Mouse (Mus musculus) ES-Bruce4 (cell line): Measurements from ENCODE around the gene Cdc42bpb. TPM values are rescaled to one million over a fixed set of nuclear protein-coding genes. Genes with fewer than 3 reads are reported as not detected.

Experiments
- H3K27ac ChIP-seq: 2 replicates; pipeline ENCODE4 v1.5.1; 2012; ENCODE audit warnings: low read length, inconsistent platforms; ENCODE audit not compliant: insufficient read depth
- H3K27me3 ChIP-seq: 2 replicates; pipeline ENCODE4 v1.6.1; 2012; ENCODE audit warnings: mild to moderate bottlenecking, low read length, inconsistent platforms; ENCODE audit not compliant: control insufficient read depth, poor library complexity, insufficient read depth, severe bottlenecking
- H3K36me3 ChIP-seq: 2 replicates; pipeline ENCODE4 v1.6.1; 2012; ENCODE audit warnings: inconsistent platforms, mild to moderate bottlenecking, low read length, moderate library complexity; ENCODE audit not compliant: control insufficient read depth, poor library complexity, insufficient read depth, severe bottlenecking
- H3K4me1 ChIP-seq: one replicate; pipeline ENCODE4 v1.8.1; 2011; ENCODE audit warnings: low read length; ENCODE audit not compliant: control insufficient read depth, insufficient read depth
- H3K4me3 ChIP-seq: 2 replicates; pipeline ENCODE4 v1.5.1; 2011; ENCODE audit warnings: low read depth, mild to moderate bottlenecking, low read length
- H3K9ac ChIP-seq: 2 replicates; pipeline ENCODE4 v1.6.1; 2012; ENCODE audit warnings: low read depth, mild to moderate bottlenecking, inconsistent platforms; ENCODE audit not compliant: poor library complexity, severe bottlenecking
- H3K9me3 ChIP-seq: replicated peaks from 2 replicates; pipeline ENCODE4 v1.6.1; 2012; ENCODE audit warnings: mild to moderate bottlenecking, low read length, inconsistent platforms; ENCODE audit not compliant: control insufficient read depth, poor library complexity, insufficient read depth, severe bottlenecking
- CTCF ChIP-seq: IDR thresholded peaks from one replicate; pipeline ENCODE4 v1.8.1; 2011; ENCODE audit warnings: low read depth, low read length
- EP300 ChIP-seq: IDR thresholded peaks from 2 replicates; pipeline ENCODE4 v1.6.1; 2011; ENCODE audit warnings: low read depth, low read length; ENCODE audit not compliant: insufficient read depth
- POLR2A ChIP-seq: IDR thresholded peaks from one replicate; pipeline ENCODE4 v1.8.1; 2011; ENCODE audit warnings: low read length; ENCODE audit not compliant: insufficient read depth
- polyA plus RNA-seq: library from polyadenylated mRNA; stranded (reverse); fragments of >200 nt; gene quantifications from 2 replicates; pipeline ENCODE4 v1.2.4, GENCODE M21; 2011; ENCODE audit warnings: low read depth; ENCODE audit not compliant: missing spikeins, insufficient read depth, insufficient read length

Gene Cdc42bpb
- polyA plus RNA-seq, 1 experiment, result 52.3 TPM

DNA sequence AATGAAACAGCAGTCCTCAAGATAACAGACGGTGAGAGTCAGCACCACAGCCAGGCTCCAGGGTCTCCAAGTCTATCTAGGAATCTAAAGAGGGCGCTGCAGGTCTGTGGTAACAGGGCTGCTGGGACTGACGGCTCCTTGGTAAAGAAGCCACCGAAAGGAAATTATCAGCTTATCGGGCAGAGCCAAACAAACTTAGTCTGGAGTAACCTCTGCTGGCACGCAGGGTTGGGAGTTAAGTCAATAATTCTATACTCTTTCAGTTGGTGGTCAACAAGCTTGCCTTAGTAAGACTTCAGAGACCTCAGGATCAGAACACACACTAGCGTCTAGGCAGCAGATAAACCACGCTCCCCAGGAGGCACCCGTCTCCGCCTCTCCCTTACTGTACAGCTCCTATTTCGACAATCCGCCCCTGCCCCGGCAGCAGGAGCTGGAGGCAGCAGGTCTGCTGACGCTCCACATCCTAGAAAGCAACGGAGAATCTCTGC, 39.6 kb downstream of the Cdc42bpb start:
- TF ChIP-seq CTCF, result no peak
- no peak for TF ChIP-seq POLR2A
- TF ChIP-seq EP300, result no peak
- Histone ChIP-seq H3K4me1 (no peaks in the 10 kb centered on the region), H3K27me3 (no peaks in the 10 kb centered on the region), H3K36me3 (no peaks in the 10 kb centered on the region; the same call in 1 of the 2 replicates), H3K9ac (no peak overlapping the region), H3K9me3 (no peaks in the 10 kb centered on the region), H3K27ac (no peak overlapping the region), H3K4me3 (no peak overlapping the region)

GRCm38 (mm10) chr12:111333020-111333605, 44.4 kb downstream of the Cdc42bpb start:
- H3K36me3 ChIP-seq, result no peaks in the 10 kb centered on the region; the same call in 1 of the 2 replicates
- no peak overlapping the region for H3K4me3 ChIP-seq
- H3K9me3 ChIP-seq, result no peaks in the 10 kb centered on the region
- no peaks in the 10 kb centered on the region for H3K4me1 ChIP-seq
- no peak overlapping the region for H3K27ac ChIP-seq
- H3K27me3 ChIP-seq, result no peaks in the 10 kb centered on the region
- H3K9ac ChIP-seq, result no peak overlapping the region
- TF ChIP-seq EP300 (no peak), CTCF (no peak), POLR2A (no peak)

- H3K9me3 ChIP-seq, result no peaks in the 10 kb centered on the region
- no peak overlapping the region for H3K9ac ChIP-seq
- no peaks in the 10 kb centered on the region for H3K27me3 ChIP-seq
- H3K36me3 ChIP-seq, result no peaks in the 10 kb centered on the region; the same call in 1 of the 2 replicates
- no peaks in the 10 kb centered on the region for H3K4me1 ChIP-seq
- TF ChIP-seq EP300 (no peak), CTCF (no peak), POLR2A (no peak)
- no peak overlapping the region for H3K4me3 ChIP-seq
- H3K27ac ChIP-seq, result no peak overlapping the region
Measured at GRCm38 (mm10) chr12:111332443-111332842, 45.1 kb downstream of the Cdc42bpb start.

DNA sequence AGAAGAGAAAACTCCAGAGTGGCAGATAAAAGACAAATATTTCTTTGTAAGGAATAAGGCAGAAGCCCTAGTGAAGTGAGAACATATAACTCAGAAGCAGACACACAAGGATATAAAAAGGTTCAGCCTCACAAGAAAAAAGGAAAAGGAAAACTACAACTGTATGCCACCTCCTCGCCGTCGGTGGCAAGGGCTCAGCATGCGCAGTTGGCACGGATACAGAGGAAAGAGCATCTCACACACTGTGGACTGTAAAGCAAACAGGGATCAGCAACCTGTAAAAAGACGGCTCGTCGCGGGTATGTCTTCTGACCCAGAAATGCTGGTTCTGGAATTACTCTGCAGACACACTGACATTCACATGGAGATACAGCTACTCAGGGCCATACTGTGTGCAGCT, 45.9 kb downstream of the Cdc42bpb start:
- H3K9ac ChIP-seq, result no peak overlapping the region
- H3K27ac ChIP-seq, result no peak overlapping the region
- no peak overlapping the region for H3K4me3 ChIP-seq
- no peaks in the 10 kb centered on the region for H3K9me3 ChIP-seq
- TF ChIP-seq POLR2A (no peak), EP300 (no peak), CTCF (no peak)
- peaks cover 3% of the 10 kb centered on the region; the same call in 1 of the 2 replicates for H3K36me3 ChIP-seq
- H3K27me3 ChIP-seq, result no peaks in the 10 kb centered on the region
- H3K4me1 ChIP-seq, result no peaks in the 10 kb centered on the region

DNA sequence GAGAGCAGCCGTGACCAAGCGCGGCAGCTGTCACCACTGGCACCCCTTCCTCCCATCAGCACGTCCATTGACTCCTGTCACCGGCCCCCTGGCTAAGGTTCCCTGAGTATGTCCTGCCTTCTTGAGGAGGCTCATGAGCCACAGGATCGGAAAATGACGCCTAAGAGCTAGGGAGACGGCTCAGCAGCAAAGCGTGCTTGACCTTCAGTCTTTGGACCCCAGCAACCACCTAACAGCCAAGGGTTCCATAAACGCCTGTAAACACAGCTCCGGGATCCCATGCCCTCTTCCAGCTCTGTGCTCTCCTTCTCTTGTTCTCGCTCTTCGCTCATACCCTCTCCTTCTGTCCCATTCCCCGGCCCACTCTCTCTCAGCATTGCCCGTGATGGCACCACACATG, 48.2 kb downstream of the Cdc42bpb start:
- Histone ChIP-seq H3K9ac (no peak overlapping the region), H3K27me3 (no peaks in the 10 kb centered on the region), H3K4me1 (no peaks in the 10 kb centered on the region), H3K4me3 (no peak overlapping the region), H3K27ac (no peak overlapping the region), H3K9me3 (no peaks in the 10 kb centered on the region), H3K36me3 (peaks cover 12% of the 10 kb centered on the region; the same call in 1 of the 2 replicates)
- TF ChIP-seq CTCF (no peak), POLR2A (no peak), EP300 (no peak)

DNA sequence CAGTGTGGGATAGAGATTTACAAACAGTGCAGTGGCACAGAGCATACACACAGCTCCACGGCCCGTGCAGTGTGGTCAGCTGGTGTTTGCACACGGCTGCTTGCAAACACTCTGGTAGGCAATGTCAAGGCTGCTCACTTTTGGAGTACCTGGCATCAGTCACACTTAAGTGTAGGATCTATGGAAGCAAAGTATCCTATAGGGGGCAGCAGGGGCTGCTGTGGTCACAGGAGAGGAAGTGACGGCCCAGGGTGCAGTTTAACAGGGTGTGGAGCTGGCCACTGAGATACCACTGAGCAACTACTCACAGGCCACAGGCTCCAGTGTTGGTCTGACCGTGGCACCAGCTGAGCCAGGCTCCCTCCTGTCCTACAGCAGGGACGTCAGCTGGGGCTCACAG, 49.2 kb downstream of the Cdc42bpb start:
- Histone ChIP-seq H3K9me3 (no peaks in the 10 kb centered on the region), H3K27me3 (no peaks in the 10 kb centered on the region), H3K4me1 (no peaks in the 10 kb centered on the region), H3K4me3 (no peak overlapping the region), H3K36me3 (peaks cover 12% of the 10 kb centered on the region; the same call in 1 of the 2 replicates), H3K9ac (no peak overlapping the region), H3K27ac (no peak overlapping the region)
- no peak for TF ChIP-seq POLR2A
- TF ChIP-seq EP300, result no peak
- TF ChIP-seq CTCF, result no peak
